Mouse (Mus musculus) midbrain, embryonic 14.5 days (tissue): ENCODE measurements around the gene Zpbp2. TPM values are rescaled to one million over a fixed set of nuclear protein-coding genes. Genes with fewer than 3 reads are reported as not detected.

Source experiments
- ATAC-seq: fragments of 200-750 bp; cut with Nextera tagmentation; 2 replicates; pipeline ENCODE4 v1.8.0; 2017; ENCODE audit warnings: moderate number of reproducible peaks, moderate library complexity; ENCODE audit not compliant: low FRiP score, low TSS enrichment
- DNase-seq: peaks from one replicate; pipeline ENCODE4 v3.0.0-alpha.2; 2015
- H3K27ac ChIP-seq: fragments of 300-500 bp; sonication (generic); replicated peaks from 2 replicates; pipeline ENCODE4 v1.5.1; 2014; ENCODE audit warnings: mild to moderate bottlenecking, low read depth, low read length, moderate library complexity
- H3K27me3 ChIP-seq: fragments of 300-500 bp; sonication (generic); 2 replicates; pipeline ENCODE4 v1.6.1; 2014; ENCODE audit warnings: low read length, control low read depth, mixed read lengths; ENCODE audit not compliant: control insufficient read depth, insufficient read depth
- H3K36me3 ChIP-seq: fragments of 300-500 bp; sonication (generic); 2 replicates; pipeline ENCODE4 v1.6.1; 2014; ENCODE audit warnings: low read length, control low read depth; ENCODE audit not compliant: control insufficient read depth, insufficient read depth
- H3K4me1 ChIP-seq: fragments of 300-500 bp; sonication (generic); 2 replicates; pipeline ENCODE4 v1.6.1; 2014; ENCODE audit warnings: mild to moderate bottlenecking, antibody characterized with exemption, low read length, control low read depth; ENCODE audit not compliant: control insufficient read depth, insufficient read depth
- H3K4me2 ChIP-seq: fragments of 300-500 bp; sonication (generic); 2 replicates; pipeline ENCODE4 v1.6.1; 2014; ENCODE audit warnings: mild to moderate bottlenecking, low read length, moderate library complexity
- H3K4me3 ChIP-seq: fragments of 300-500 bp; sonication (generic); replicated peaks from 2 replicates; pipeline ENCODE4 v1.5.1; 2014; ENCODE audit warnings: low read depth, low read length
- H3K9ac ChIP-seq: fragments of 300-500 bp; sonication (generic); replicated peaks from 2 replicates; pipeline ENCODE4 v1.6.1; 2014; ENCODE audit warnings: mild to moderate bottlenecking, low read length, moderate library complexity
- H3K9me3 ChIP-seq: fragments of 300-500 bp; sonication (generic); 2 replicates; pipeline ENCODE4 v1.6.1; 2016; ENCODE audit warnings: low read length, control low read depth, mixed read lengths; ENCODE audit not compliant: control insufficient read depth
- WGBS: fragments of 180-500 bp; shearing (Covaris S2); extraction: QIAGEN DNeasy Blood & Tissue Kit; methylation state at CpG from one replicate; pipeline ENCODE4 v1.1.7; 2014; 5-methylcytosine and 5-hydroxymethylcytosine counted together
- polyA plus RNA-seq: library from polyadenylated mRNA; unstranded; fragments of >200 nt; fragmentation: Nextera tagmentation; extraction: Ambion mirVana; gene quantifications from 2 replicates; pipeline ENCODE4 v1.2.1, GENCODE M21; 2014

The Zpbp2 gene
- polyA plus RNA-seq, 1 experiment from 2014 or later = not detected

- Histone ChIP-seq H3K27ac (no peak overlapping the region), H3K4me3 (no peak overlapping the region), H3K9me3 (no peaks in the 10 kb centered on the region), H3K9ac (no peak overlapping the region), H3K36me3 (no peaks in the 10 kb centered on the region), H3K4me2 (no peak overlapping the region), H3K27me3 (peaks cover 70% of the 10 kb centered on the region), H3K4me1 (0 out of 2 replicates have a peak, but pooled peaks cover 6% of the 10 kb centered on the region)
- DNase-seq (no peak), ATAC-seq (no peak)
- WGBS = 65% methylated on average over 3 of the region's 3 CpGs
Observed at GRCm38 (mm10) chr11:98547308-98547693, 3.6 kb upstream of the Zpbp2 start.

GRCm38 (mm10) chr11:98549363-98549762 lies 1.5 kb upstream of the Zpbp2 start:
- no peak overlapping the region for H3K4me2 ChIP-seq
- H3K36me3 ChIP-seq = no peaks in the 10 kb centered on the region
- no peaks in the 10 kb centered on the region for H3K9me3 ChIP-seq
- no peak for DNase-seq
- H3K27ac ChIP-seq = no peak overlapping the region
- H3K9ac ChIP-seq = no peak overlapping the region
- ATAC-seq = no peak
- 68% methylated on average over 4 of the region's 4 CpGs for WGBS
- H3K4me1 ChIP-seq = 0 out of 2 replicates have a peak, but pooled peaks cover 6% of the 10 kb centered on the region
- no peak overlapping the region for H3K4me3 ChIP-seq
- peaks cover 58% of the 10 kb centered on the region for H3K27me3 ChIP-seq

- peak overlapping the region; percentile 71 for H3K9ac ChIP-seq
- no peaks in the 10 kb centered on the region for H3K9me3 ChIP-seq
- H3K27me3 ChIP-seq = peaks cover 49% of the 10 kb centered on the region
- no peaks in the 10 kb centered on the region for H3K36me3 ChIP-seq
- peak overlapping the region; percentile 86; the same call in 1 of the 2 replicates for H3K27ac ChIP-seq
- peak overlapping the region; percentile 72 for H3K4me3 ChIP-seq
- H3K4me2 ChIP-seq = peak overlapping the region; percentile 74
- WGBS = 21% methylated on average over 20 of the region's 20 CpGs
- H3K4me1 ChIP-seq = 0 out of 2 replicates have a peak, but pooled peaks cover 3% of the 10 kb centered on the region
- DNase-seq (no peak), ATAC-seq (no peak)
Observed at GRCm38 (mm10) chr11:98550311-98550974, 454 bp upstream of the Zpbp2 start.

GRCm38 (mm10) chr11:98553966-98554365 lies 3.1 kb downstream of the Zpbp2 start:
- WGBS = 94% methylated on average over 4 of the region's 4 CpGs
- H3K9ac ChIP-seq = no peak overlapping the region
- peaks cover 15% of the 10 kb centered on the region for H3K27me3 ChIP-seq
- no peaks in the 10 kb centered on the region for H3K4me1 ChIP-seq
- no peaks in the 10 kb centered on the region for H3K9me3 ChIP-seq
- H3K4me3 ChIP-seq = no peak overlapping the region
- no peak overlapping the region for H3K4me2 ChIP-seq
- DNase-seq (no peak), ATAC-seq (no peak)
- no peaks in the 10 kb centered on the region for H3K36me3 ChIP-seq
- H3K27ac ChIP-seq = no peak overlapping the region

GRCm38 (mm10) chr11:98555124-98555700 lies 4.3 kb downstream of the Zpbp2 start:
- H3K4me2 ChIP-seq = no peak overlapping the region
- H3K27ac ChIP-seq = no peak overlapping the region
- DNase-seq (peak; percentile 19), ATAC-seq (no peak)
- H3K27me3 ChIP-seq = peaks cover 3% of the 10 kb centered on the region; the same call in 1 of the 2 replicates
- whole genome bisulfite sequencing = 63% methylated on average over 12 of the region's 12 CpGs
- H3K4me1 ChIP-seq = no peaks in the 10 kb centered on the region
- no peaks in the 10 kb centered on the region for H3K9me3 ChIP-seq
- H3K36me3 ChIP-seq = no peaks in the 10 kb centered on the region
- no peak overlapping the region for H3K9ac ChIP-seq
- H3K4me3 ChIP-seq = no peak overlapping the region

GRCm38 (mm10) chr11:98560942-98561341 lies 10.0 kb downstream of the Zpbp2 start:
- Histone ChIP-seq H3K4me2 (no peak overlapping the region), H3K9ac (no peak overlapping the region), H3K27ac (no peak overlapping the region), H3K9me3 (no peaks in the 10 kb centered on the region), H3K4me1 (no peaks in the 10 kb centered on the region), H3K36me3 (no peaks in the 10 kb centered on the region), H3K27me3 (no peaks in the 10 kb centered on the region), H3K4me3 (no peak overlapping the region)
- 48% methylated on average over 7 of the region's 7 CpGs for WGBS
- DNase-seq (no peak), ATAC-seq (no peak)

- Histone ChIP-seq H3K9ac (no peak overlapping the region), H3K4me2 (no peak overlapping the region), H3K4me3 (no peak overlapping the region), H3K9me3 (no peaks in the 10 kb centered on the region), H3K27ac (no peak overlapping the region), H3K36me3 (no peaks in the 10 kb centered on the region), H3K4me1 (no peaks in the 10 kb centered on the region), H3K27me3 (no peaks in the 10 kb centered on the region)
- 88% methylated on average over 3 of the region's 3 CpGs for WGBS
- ATAC-seq (no peak), DNase-seq (no peak)
Observed at GRCm38 (mm10) chr11:98563025-98563424, 12.1 kb downstream of the Zpbp2 start.

- Histone ChIP-seq H3K4me2 (no peak overlapping the region), H3K27ac (no peak overlapping the region), H3K9me3 (no peaks in the 10 kb centered on the region), H3K27me3 (no peaks in the 10 kb centered on the region), H3K9ac (no peak overlapping the region), H3K36me3 (no peaks in the 10 kb centered on the region), H3K4me3 (no peak overlapping the region), H3K4me1 (no peaks in the 10 kb centered on the region)
- DNase-seq (no peak), ATAC-seq (no peak)
- WGBS = 75% methylated on average over 13 of the region's 13 CpGs
Observed at GRCm38 (mm10) chr11:98563921-98564414, 13.1 kb downstream of the Zpbp2 start.

- H3K4me2 ChIP-seq = no peak overlapping the region
- H3K27me3 ChIP-seq = no peaks in the 10 kb centered on the region
- no peak overlapping the region for H3K27ac ChIP-seq
- H3K36me3 ChIP-seq = no peaks in the 10 kb centered on the region
- ATAC-seq (no peak), DNase-seq (no peak)
- no peaks in the 10 kb centered on the region for H3K9me3 ChIP-seq
- H3K4me3 ChIP-seq = no peak overlapping the region
- no peak overlapping the region for H3K9ac ChIP-seq
- WGBS = 89% methylated on average over 8 of the region's 8 CpGs
- no peaks in the 10 kb centered on the region for H3K4me1 ChIP-seq
Observed at GRCm38 (mm10) chr11:98568326-98568725, 17.4 kb downstream of the Zpbp2 start.
